ENCODE assay signal across 27 mouse cellular contexts in the genomic region with DNA sequence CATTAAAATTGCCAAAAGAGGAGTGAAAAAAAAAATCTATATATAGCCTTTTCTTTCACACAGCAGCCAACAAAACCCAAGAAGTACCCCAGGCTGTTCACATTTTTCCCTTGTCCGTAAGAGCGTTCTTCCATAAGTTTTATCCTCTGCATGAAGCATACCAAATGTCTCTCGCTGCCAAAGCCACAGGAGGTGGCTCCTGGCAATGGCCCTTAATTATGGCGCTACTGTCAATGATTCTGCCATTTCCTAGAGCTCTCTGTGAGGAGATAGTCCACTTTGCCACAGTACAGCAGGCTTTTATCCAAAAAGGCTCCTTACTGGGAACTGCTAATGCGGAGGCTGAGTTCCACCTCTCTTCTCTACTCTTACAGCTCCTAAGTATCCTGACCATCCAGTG.
DNase-seq lines count a peak whose midpoint lies in the region; ATAC-seq lines count a peak whose summit lies in the region.
"Had no signal": no experiment of that assay in that cellular context is flagged by ENCODE, and none has a peak within 500 bp of the region (broad histone marks: within the 10 kb centered on the region; RNA-seq: fewer than 3 reads in every experiment).

No protein-coding gene starts in this region.

- no peak overlapping the region for H3K4me2 ChIP-seq in neural tube, embryonic 15.5 days
- H3K4me2 ChIP-seq: embryonic facial prominence, embryonic 13.5 days; forebrain, embryonic 13.5 days; heart, embryonic 11.5 days; hindbrain, embryonic 12.5 days; hindbrain, embryonic 15.5 days had no signal

- WGBS in neural tube, embryonic 15.5 days, result 73% methylated on average over 5 of the region's 5 CpGs

- no peaks in the 10 kb centered on the region for H3K9me3 ChIP-seq in neural tube, embryonic 15.5 days (replicated peaks)
- H3K9me3 ChIP-seq: embryonic facial prominence, embryonic 10.5 days; embryonic facial prominence, embryonic 13.5 days; forebrain, embryonic 13.5 days; hindbrain, embryonic 12.5 days; hindbrain, embryonic 15.5 days had no signal

- H3K27me3 ChIP-seq in neural tube, embryonic 15.5 days (replicated peaks), result no peaks in the 10 kb centered on the region
- H3K27me3 ChIP-seq: CH12.LX; embryonic facial prominence, embryonic 13.5 days; forebrain, embryonic 13.5 days; hindbrain, embryonic 12.5 days; hindbrain, embryonic 15.5 days; Patski had no signal

- ATAC-seq in neural tube, embryonic 15.5 days (ENCODE audit: low FRiP score), result no peak
- ATAC-seq: forebrain, embryonic 13.5 days; forebrain, postnatal 0 days; intestine, postnatal 0 days; Patski had no signal

- 0 out of 2 replicates have a peak overlapping the region, but pooled peaks have one; percentile 33 for H3K27ac ChIP-seq in neural tube, embryonic 15.5 days (replicated peaks)
- H3K27ac ChIP-seq: embryonic facial prominence, embryonic 10.5 days; embryonic facial prominence, embryonic 13.5 days; forebrain, embryonic 13.5 days; gastrocnemius, adult 2 months; hindbrain, embryonic 12.5 days; hindbrain, embryonic 15.5 days had no signal

- no peaks in the 10 kb centered on the region for H3K4me1 ChIP-seq in neural tube, embryonic 15.5 days
- H3K4me1 ChIP-seq: embryonic facial prominence, embryonic 10.5 days; embryonic facial prominence, embryonic 13.5 days; forebrain, embryonic 13.5 days; hindbrain, embryonic 12.5 days had no signal

- no peak overlapping the region for H3K9ac ChIP-seq in neural tube, embryonic 15.5 days (replicated peaks)
- H3K9ac ChIP-seq: embryonic facial prominence, embryonic 13.5 days; forebrain, embryonic 13.5 days; forebrain, postnatal 0 days; hindbrain, embryonic 12.5 days; hindbrain, embryonic 15.5 days had no signal

- H3K4me3 ChIP-seq in neural tube, embryonic 15.5 days (replicated peaks), result no peak overlapping the region
- H3K4me3 ChIP-seq: embryonic facial prominence, embryonic 10.5 days; embryonic facial prominence, embryonic 13.5 days; erythroblast, embryonic 14.5 days; forebrain, embryonic 13.5 days; gastrocnemius, adult 2 months; hindbrain, embryonic 12.5 days; hindbrain, embryonic 15.5 days had no signal

- DNase-seq in cerebellum, postnatal 10 days, result peak; percentile 36 to 65
- no peak for DNase-seq in cerebellum, adult 8-10 months
- DNase-seq in cerebellum, postnatal 36 days, result peak; percentile 20 to 24
- DNase-seq in cerebellum, adult 9-11 months, result no peak
- no peak for DNase-seq in neural tube, embryonic 10.5 days (ENCODE audit: extremely low spot score, low spot score)
- DNase-seq: adrenal gland, postnatal 10 days; adrenal gland, postnatal 36 days; B cell, adult 2 months; cerebellum, adult 11 months; embryo, embryonic 11 days; forebrain, postnatal 0 days; gastrocnemius, adult 2 months; gastrocnemius, postnatal 14 days; heart, adult 11 months; kidney, adult 2 months had no signal

- H3K36me3 ChIP-seq in neural tube, embryonic 15.5 days, result no peaks in the 10 kb centered on the region
- H3K36me3 ChIP-seq: embryonic facial prominence, embryonic 10.5 days; embryonic facial prominence, embryonic 13.5 days; G1E; hindbrain, embryonic 12.5 days; hindbrain, embryonic 15.5 days had no signal

Comparison
In these comparisons a context has a peak if more than half of its experiments do, and no peak if none do; other contexts are left out.
1. DNase-seq: peak in cerebellum, postnatal 10 days (2 of 2) and cerebellum, postnatal 36 days (2 of 2); none in cerebellum, adult 8-10 months (single experiment), cerebellum, adult 9-11 months (single experiment) and neural tube, embryonic 10.5 days (single experiment).